Mouse (Mus musculus) liver (tissue): ENCODE measurements at regions not wholly inside any gene's neighbourhood (a gene's known extent, or its start where the extent isn't known, plus 50 kb on each side); places are given as distances from the start of the nearest gene placed in this dataset.

Source experiments
- DNase-seq: peaks from one replicate; pipeline ENCODE4 v3.0.0-alpha.2; 2020; ENCODE audit warnings: mixed read lengths

- DNase-seq: no peak
Observed at GRCm38 (mm10) chr13:44517312-44517711, 212.0 kb upstream of the Jarid2 start.

GRCm38 (mm10) chr13:44518215-44518614 lies 211.1 kb upstream of the Jarid2 start:
- no peak for DNase-seq

- no peak for DNase-seq
Observed at GRCm38 (mm10) chr13:44523516-44523915, 205.8 kb upstream of the Jarid2 start.

GRCm38 (mm10) chr13:44530867-44531564 lies 198.3 kb upstream of the Jarid2 start:
- no peak for DNase-seq

- DNase-seq: no peak
Observed at GRCm38 (mm10) chr13:44532631-44533180, 196.6 kb upstream of the Jarid2 start.

- no peak for DNase-seq
Observed at GRCm38 (mm10) chr13:44534575-44535080, 194.6 kb upstream of the Jarid2 start.

GRCm38 (mm10) chr13:44535441-44535840 lies 193.8 kb upstream of the Jarid2 start:
- no peak for DNase-seq

- DNase-seq: no peak
Observed at GRCm38 (mm10) chr13:44538238-44538637, 191.0 kb upstream of the Jarid2 start.

- DNase-seq: no peak
Observed at GRCm38 (mm10) chr13:44540401-44540800, 188.9 kb upstream of the Jarid2 start.

- DNase-seq: no peak
Observed at GRCm38 (mm10) chr13:44541243-44541653, 188.0 kb upstream of the Jarid2 start.

GRCm38 (mm10) chr13:44544786-44545185 lies 184.5 kb upstream of the Jarid2 start:
- no peak for DNase-seq

GRCm38 (mm10) chr13:44546289-44546688 lies 183.0 kb upstream of the Jarid2 start:
- DNase-seq: no peak

- DNase-seq: no peak
Observed at GRCm38 (mm10) chr13:44548880-44549279, 180.4 kb upstream of the Jarid2 start.

- no peak for DNase-seq
Observed at GRCm38 (mm10) chr13:44553363-44553762, 175.9 kb upstream of the Jarid2 start.

GRCm38 (mm10) chr13:44554686-44555463 lies 174.4 kb upstream of the Jarid2 start:
- DNase-seq: no peak

- no peak for DNase-seq
Observed at GRCm38 (mm10) chr13:44555979-44556378, 173.3 kb upstream of the Jarid2 start.

GRCm38 (mm10) chr13:44558051-44558450 lies 171.2 kb upstream of the Jarid2 start:
- no peak for DNase-seq

- no peak for DNase-seq
Observed at GRCm38 (mm10) chr13:44558491-44559177, 170.6 kb upstream of the Jarid2 start.

GRCm38 (mm10) chr13:44559178-44559565 lies 170.1 kb upstream of the Jarid2 start:
- DNase-seq: no peak

GRCm38 (mm10) chr13:44559706-44560105 lies 169.6 kb upstream of the Jarid2 start:
- DNase-seq: no peak

GRCm38 (mm10) chr13:44564705-44565104 lies 164.6 kb upstream of the Jarid2 start:
- DNase-seq: no peak

- DNase-seq: no peak
Observed at GRCm38 (mm10) chr13:44567696-44568095, 161.6 kb upstream of the Jarid2 start.

- no peak for DNase-seq
Observed at GRCm38 (mm10) chr13:44569241-44569778, 160.0 kb upstream of the Jarid2 start.
